Mouse (Mus musculus) spleen, adult 2 months (tissue): ENCODE data around the gene Clba1.

ENCODE experiments used
- CTCF ChIP-seq: fragments of 200-500 bp; IDR thresholded peaks from 2 replicates; pipeline ENCODE4 v1.5.1; 2011; ENCODE audit warnings: mild to moderate bottlenecking, inconsistent platforms; ENCODE audit not compliant: insufficient read depth, insufficient read length, insufficient replicate concordance; ENCODE audit errors: extremely low read depth
- POLR2A ChIP-seq: fragments of 200-500 bp; IDR thresholded peaks from 2 replicates; pipeline ENCODE4 v1.6.1; 2011; ENCODE audit warnings: low read depth, low read length, inconsistent platforms

- TF ChIP-seq POLR2A (no peak), CTCF (no peak)
These were observed 24.8 kb downstream of the Clba1 start for GRCm38 (mm10) chr12:112833527-112833926.
